In the genomic region with DNA sequence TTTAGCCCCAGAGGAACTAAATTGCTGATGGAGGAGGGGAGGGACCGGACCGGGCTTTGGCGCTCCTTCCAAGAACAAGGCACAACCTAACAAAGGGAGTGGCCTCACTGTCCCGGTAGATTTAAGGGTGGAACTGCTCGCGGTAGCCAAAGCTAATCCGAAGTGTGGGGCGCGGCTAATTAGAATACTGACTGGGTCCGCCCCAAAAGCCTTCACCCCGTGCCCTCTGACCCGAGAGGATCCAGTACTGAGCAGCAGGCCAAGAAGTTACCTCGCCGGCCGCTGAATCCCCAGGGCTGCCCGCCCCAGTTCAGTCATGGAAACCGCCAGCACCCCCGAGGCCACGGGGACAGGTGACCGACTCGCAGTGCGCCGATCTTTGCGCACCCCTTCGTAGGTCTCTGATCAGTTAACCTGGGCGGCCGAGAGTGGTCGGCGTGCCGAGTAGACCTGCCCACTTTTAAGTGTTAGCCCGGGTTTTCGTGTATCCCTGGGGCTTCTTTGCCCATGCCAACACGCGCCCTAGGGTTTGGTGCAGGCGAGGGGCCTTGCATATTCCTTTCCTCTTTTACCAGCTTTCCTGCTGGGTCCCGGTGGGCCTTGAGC, we compare ENCODE assay signal across 8 mouse cellular contexts. TPM values are rescaled to one million over a fixed set of nuclear protein-coding genes. Genes with fewer than 3 reads are reported as not detected.
DNase-seq lines count a peak whose midpoint lies in the region; ATAC-seq and TF ChIP-seq lines count a peak whose summit lies in the region.

A gene (plus strand): TSS at position 244 of the 606 bp plus-strand sequence.

- intact Hi-C loops in heart, postnatal 36 days (cut with DNase I): loop anchor here (1.0 to 5.0 kb wide), 3 partner anchors 57 to 150 kb away; a partner anchor contains a TSS

- no peaks in the 10 kb centered on the region for H3K9me3 ChIP-seq in G1E (replicated peaks)
- no peaks in the 10 kb centered on the region for H3K9me3 ChIP-seq in forebrain, embryonic 15.5 days
- no peaks in the 10 kb centered on the region for H3K9me3 ChIP-seq in neural tube, embryonic 15.5 days (replicated peaks)

- peak; percentile 88 for ATAC-seq in G1E (ENCODE audit: extremely low read depth, insufficient number of reproducible peaks, low FRiP score, poor library complexity, severe bottlenecking)
- ATAC-seq in cerebellum, adult (ENCODE audit: insufficient number of reproducible peaks, low FRiP score, low TSS enrichment): peak; percentile 38
- ATAC-seq in forebrain, embryonic 15.5 days (replicated peaks): peak; percentile 55
- peak; percentile 52 for ATAC-seq in neural tube, embryonic 15.5 days (ENCODE audit: low FRiP score)

- peaks cover 62% of the 10 kb centered on the region for H3K4me1 ChIP-seq in G1E (ENCODE audit: insufficient read depth, low read depth, low read length)
- H3K4me1 ChIP-seq in forebrain, embryonic 15.5 days: peaks cover 40% of the 10 kb centered on the region
- peaks cover 17% of the 10 kb centered on the region for H3K4me1 ChIP-seq in lung, adult 2 months (ENCODE audit: control insufficient read depth, insufficient read depth, low read length)
- H3K4me1 ChIP-seq in neural tube, embryonic 15.5 days: peaks cover 47% of the 10 kb centered on the region

- TF ChIP-seq POLR2A in lung, adult 2 months (IDR thresholded peaks at IDR 0.05; ENCODE audit: borderline replicate concordance, extremely low read depth, low read depth, low read length): peak; percentile 66; the same call in 1 of the 2 replicates

- under 1% methylated on average over 36 of the region's 36 CpGs for WGBS in forebrain, embryonic 15.5 days
- WGBS in lung, adult 2 months: under 1% methylated on average over 36 of the region's 36 CpGs
- WGBS in neural tube, embryonic 15.5 days: under 1% methylated on average over 36 of the region's 36 CpGs

- peaks cover 28% of the 10 kb centered on the region for H3K36me3 ChIP-seq in G1E (replicated peaks)
- no peaks in the 10 kb centered on the region for H3K36me3 ChIP-seq in forebrain, embryonic 15.5 days
- no peaks in the 10 kb centered on the region for H3K36me3 ChIP-seq in neural tube, embryonic 15.5 days

- DNase-seq in G1E (ENCODE audit: low spot score): peak; percentile 84
- DNase-seq in heart, postnatal 36 days: peak; percentile 76 to 82
- DNase-seq in layer of hippocampus, adult 2 months (ENCODE audit: low spot score in 2 of 2): peak; percentile 26 to 44
- DNase-seq in lung, adult 2 months: peak; percentile 85
- DNase-seq in thymus, postnatal 10 days (ENCODE audit: low spot score in 2 of 2): peak; percentile 58 to 62

- peak within 1 kb of the TSS; percentile 78 for H3K4me3 ChIP-seq in G1E (ENCODE audit: low read depth, low read length)
- H3K4me3 ChIP-seq in forebrain, embryonic 15.5 days: peak within 1 kb of the TSS; percentile 83
- peak within 1 kb of the TSS; percentile 77 for H3K4me3 ChIP-seq in layer of hippocampus, adult 2 months
- H3K4me3 ChIP-seq in lung, adult 2 months (replicated peaks; ENCODE audit: extremely low read depth, low read depth, low read length): peak within 1 kb of the TSS; percentile 88
- H3K4me3 ChIP-seq in neural tube, embryonic 15.5 days (replicated peaks): peak within 1 kb of the TSS; percentile 61

- H3K27ac ChIP-seq in forebrain, embryonic 15.5 days (replicated peaks): peak within 1 kb of the TSS; percentile 92
- peak within 1 kb of the TSS; percentile 93 for H3K27ac ChIP-seq in layer of hippocampus, adult 2 months
- H3K27ac ChIP-seq in neural tube, embryonic 15.5 days (replicated peaks): peak within 1 kb of the TSS; percentile 86

- peak within 1 kb of the TSS; percentile 86 for H3K4me2 ChIP-seq in forebrain, embryonic 15.5 days (replicated peaks)
- H3K4me2 ChIP-seq in neural tube, embryonic 15.5 days: peak within 1 kb of the TSS; percentile 83

- H3K27me3 ChIP-seq in G1E (ENCODE audit: insufficient read depth, low read length): peaks cover 3% of the 10 kb centered on the region
- peaks cover 25% of the 10 kb centered on the region; the same call in 1 of the 2 replicates for H3K27me3 ChIP-seq in forebrain, embryonic 15.5 days
- H3K27me3 ChIP-seq in neural tube, embryonic 15.5 days (replicated peaks): peaks cover 27% of the 10 kb centered on the region

- no peak for TF ChIP-seq CTCF in G1E (IDR thresholded peaks at IDR 0.05; ENCODE audit: low read depth, low read length)
- TF ChIP-seq CTCF in layer of hippocampus, adult 2 months (conservative IDR thresholded peaks at IDR 0.05): no peak
- TF ChIP-seq CTCF in lung, adult 2 months (IDR thresholded peaks at IDR 0.05; ENCODE audit: insufficient read depth, low read length): no peak

- H3K9ac ChIP-seq in forebrain, embryonic 15.5 days (replicated peaks): peak within 1 kb of the TSS; percentile 70
- H3K9ac ChIP-seq in neural tube, embryonic 15.5 days (replicated peaks): peak within 1 kb of the TSS; percentile 74

RNA-seq across cellular contexts. Expression of the gene that starts here (rescaled TPM):
- 78.7 and 93.7 TPM in 2 replicates for total RNA-seq in G1E (2014; fragmentation: Nextera tagmentation)
- 44.3 and 47.3 TPM in 2 replicates for total RNA-seq in G1E (2017)
- 144 and 169 TPM in 2 replicates for polyA plus RNA-seq in G1E (2012)
- 42.9 and 47.2 TPM in 2 replicates for polyA plus RNA-seq in forebrain, embryonic 15.5 days (2015; fragmentation: Nextera tagmentation; extraction: Ambion mirVana)
- 1 to 10 TPM; 7.8 to 9.7 TPM for total RNA-seq in heart, postnatal 36 days (2021)
- total RNA-seq in layer of hippocampus, adult 2 months (2021): 10 to 100 TPM; 22.0 to 30.6 TPM
- 15.9 and 22.4 TPM in 2 replicates for polyA plus RNA-seq in lung, adult 2 months (2012; rRNA removed)
- polyA plus RNA-seq in neural tube, embryonic 15.5 days (2015; fragmentation: Nextera tagmentation; extraction: Ambion mirVana): 41.7 and 42.7 TPM in 2 replicates

Comparison
In these comparisons a context has a peak if more than half of its experiments do, and no peak if none do; other contexts are left out.
1. Peak in every context shown above with its lines: DNase-seq, ATAC-seq, H3K4me3 ChIP-seq and H3K27ac ChIP-seq.
2. ATAC-seq: peak in every context shown above with its lines; median percentile 88 in G1E; 55 in forebrain, embryonic 15.5 days; 52 in neural tube, embryonic 15.5 days; 38 in cerebellum, adult.
3. DNase-seq: peak in every context shown above with its lines; median percentile 85 in lung, adult 2 months; 84 in G1E; 79 in heart, postnatal 36 days; 60 in thymus, postnatal 10 days; 35 in layer of hippocampus, adult 2 months.